Mouse (Mus musculus): ENCODE results near the gene Mrpl49. TPM values are rescaled to one million over a fixed set of nuclear protein-coding genes. Genes with fewer than 3 reads are reported as not detected.

The Mrpl49 gene
- polyA plus RNA-seq, 1 experiment from 2014 or later = 76.9 TPM

DNA sequence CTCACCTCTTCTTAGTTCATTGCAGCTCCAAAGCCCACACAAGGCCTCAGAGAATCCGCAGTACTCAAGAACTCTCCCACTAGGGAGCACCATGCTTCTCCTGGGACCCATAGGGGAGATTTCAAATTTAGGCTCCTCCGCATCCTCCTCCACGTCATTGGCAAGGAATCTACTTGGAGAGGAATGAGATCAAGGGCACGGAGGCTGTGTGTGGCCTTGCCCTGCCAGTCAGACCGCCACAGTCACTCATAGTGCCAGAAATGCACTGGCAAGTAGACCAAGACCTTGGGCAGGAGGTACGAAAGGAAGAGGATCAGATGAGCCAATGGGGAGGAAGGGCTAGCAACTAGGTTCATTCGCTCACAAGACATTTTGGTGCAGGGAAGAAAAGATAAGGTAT lies 33.7 kb downstream of the Mrpl49 start:
- Histone ChIP-seq H3K36me3 (no peaks in the 10 kb centered on the region), H3K4me3 (no peak overlapping the region), H3K4me2 (replicated peaks) (no peak overlapping the region), H3K27me3 (no peaks in the 10 kb centered on the region), H3K9me3 (no peaks in the 10 kb centered on the region), H3K9ac (no peak overlapping the region), H3K4me1 (no peaks in the 10 kb centered on the region), H3K27ac (no peak overlapping the region)
- 86% methylated on average over 7 of the region's 7 CpGs for WGBS
- ATAC-seq (ENCODE audit: low FRiP score, low read depth) = no peak

GRCm38 (mm10) chr19:6023059-6023458 lies 34.5 kb downstream of the Mrpl49 start:
- WGBS = 57% methylated on average over 8 of the region's 8 CpGs
- ATAC-seq (ENCODE audit: low FRiP score, low read depth) = no peak
- Histone ChIP-seq H3K27ac (no peak overlapping the region), H3K4me3 (no peak overlapping the region), H3K4me1 (no peaks in the 10 kb centered on the region), H3K9me3 (no peaks in the 10 kb centered on the region), H3K4me2 (replicated peaks) (no peak overlapping the region), H3K9ac (no peak overlapping the region), H3K36me3 (no peaks in the 10 kb centered on the region), H3K27me3 (no peaks in the 10 kb centered on the region)

- Histone ChIP-seq H3K27ac (no peak overlapping the region), H3K27me3 (peaks cover 23% of the 10 kb centered on the region), H3K36me3 (no peaks in the 10 kb centered on the region), H3K4me1 (peaks cover 9% of the 10 kb centered on the region), H3K4me3 (no peak overlapping the region), H3K9me3 (no peaks in the 10 kb centered on the region), H3K9ac (peak overlapping the region; percentile 31; the same call in 1 of the 2 replicates), H3K4me2 (replicated peaks) (no peak overlapping the region)
- ATAC-seq (ENCODE audit: low FRiP score, low read depth) = no peak
- WGBS = 55% methylated on average over 3 of the region's 3 CpGs
Observed at GRCm38 (mm10) chr19:6020276-6020675, 37.3 kb downstream of the Mrpl49 start.

- no peaks in the 10 kb centered on the region for H3K9me3 ChIP-seq
- 30% methylated on average over 15 of the region's 15 CpGs for WGBS
- no peak for ATAC-seq (ENCODE audit: low FRiP score, low read depth)
Observed at GRCm38 (mm10) chr19:6018142-6019089, 39.2 kb downstream of the Mrpl49 start.

DNA sequence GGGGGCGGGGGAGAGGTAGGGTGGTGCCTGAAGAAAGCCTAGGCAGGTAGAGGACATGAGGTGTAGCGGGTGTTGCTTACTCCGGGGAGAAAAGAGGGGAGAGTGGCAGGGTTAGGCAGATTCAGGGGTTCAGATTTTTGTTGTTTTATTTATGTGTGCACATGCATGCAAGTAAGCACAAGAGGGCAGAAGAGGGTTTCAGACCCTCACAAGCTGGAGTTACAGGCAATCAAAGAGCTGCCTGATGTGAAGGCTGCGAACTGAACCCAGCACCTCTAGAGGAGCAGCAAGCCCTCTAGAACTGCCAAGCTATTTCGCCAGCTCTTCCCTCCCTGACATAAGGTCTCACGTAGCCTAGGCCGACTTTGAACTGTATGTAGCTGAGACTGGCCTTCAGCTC lies 41.1 kb downstream of the Mrpl49 start:
- Histone ChIP-seq H3K36me3 (no peaks in the 10 kb centered on the region), H3K27me3 (peaks cover 34% of the 10 kb centered on the region), H3K4me2 (replicated peaks) (peak overlapping the region; percentile 86), H3K4me1 (peaks cover 16% of the 10 kb centered on the region), H3K27ac (no peak overlapping the region), H3K9me3 (no peaks in the 10 kb centered on the region), H3K9ac (no peak overlapping the region), H3K4me3 (peak overlapping the region; percentile 62; the same call in 1 of the 2 replicates)
- no peak for ATAC-seq (ENCODE audit: low FRiP score, low read depth)
- 33% methylated on average over 7 of the region's 7 CpGs for WGBS

More at GRCm38 (mm10) chr19:6018142-6019089, 39.2 kb downstream of the Mrpl49 start:
- H3K36me3 ChIP-seq = no peaks in the 10 kb centered on the region
- H3K4me3 ChIP-seq = no peak overlapping the region
- H3K4me1 ChIP-seq = peaks cover 16% of the 10 kb centered on the region
- H3K4me2 ChIP-seq (replicated peaks) = no peak overlapping the region
- no peak overlapping the region for H3K27ac ChIP-seq
- peaks cover 34% of the 10 kb centered on the region for H3K27me3 ChIP-seq
- H3K9ac ChIP-seq = no peak overlapping the region

DNA sequence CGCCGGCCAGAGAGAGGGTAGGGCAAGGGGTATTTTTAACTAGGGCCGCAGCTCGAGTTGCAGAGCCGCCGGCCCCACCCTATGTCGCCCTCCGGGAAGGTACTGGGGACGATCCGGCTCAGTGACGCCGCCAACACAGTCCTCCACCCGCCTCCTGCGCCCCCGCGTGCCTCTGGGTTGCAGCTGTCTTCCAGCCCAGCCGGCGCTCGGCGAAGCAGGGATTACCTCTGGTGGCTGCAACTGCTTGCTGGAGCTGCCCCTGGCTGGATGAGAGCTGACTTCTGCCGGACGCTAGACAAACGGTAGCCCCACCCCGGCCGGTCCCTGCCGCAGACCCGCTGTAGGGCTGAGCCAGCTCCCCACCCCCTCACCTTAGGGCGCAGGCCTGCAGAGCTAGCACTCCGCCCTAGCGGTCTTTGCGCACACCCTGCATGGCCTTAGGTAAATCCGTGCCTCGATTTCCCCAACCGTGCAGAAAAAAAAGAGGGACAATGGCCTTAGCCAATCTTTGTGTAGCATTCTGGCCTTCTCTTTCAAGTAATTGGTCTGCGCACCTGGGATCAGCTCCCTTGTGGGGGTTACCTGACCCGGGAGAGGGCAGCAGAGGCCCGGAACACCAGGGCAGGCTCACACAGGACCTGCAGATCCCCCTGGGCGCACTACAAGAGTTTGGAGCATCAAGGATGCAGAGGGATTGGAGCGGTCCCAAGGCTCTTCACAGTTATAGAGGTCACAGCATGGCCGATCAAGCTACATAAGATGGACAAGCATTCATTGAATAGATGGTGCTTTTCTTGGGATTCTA lies 41.9 kb downstream of the Mrpl49 start, which contains the start of gene Capn1:
Gene Capn1, minus strand, starts transcription at position 387 of the 805 bp plus-strand sequence.
- Histone ChIP-seq H3K27ac (peak within 1 kb of the TSS; percentile 44; the same call in 1 of the 2 replicates), H3K4me2 (replicated peaks) (peak within 1 kb of the TSS; percentile 86), H3K9ac (peak within 1 kb of the TSS; percentile 75), H3K36me3 (no peaks in the 10 kb centered on the region), H3K4me3 (peak within 1 kb of the TSS; percentile 62), H3K9me3 (no peaks in the 10 kb centered on the region), H3K4me1 (peaks cover 16% of the 10 kb centered on the region), H3K27me3 (peaks cover 34% of the 10 kb centered on the region)
- ATAC-seq (ENCODE audit: low FRiP score, low read depth) = peak; percentile 77
- 2% methylated on average over 40 of the region's 40 CpGs for WGBS

DNA sequence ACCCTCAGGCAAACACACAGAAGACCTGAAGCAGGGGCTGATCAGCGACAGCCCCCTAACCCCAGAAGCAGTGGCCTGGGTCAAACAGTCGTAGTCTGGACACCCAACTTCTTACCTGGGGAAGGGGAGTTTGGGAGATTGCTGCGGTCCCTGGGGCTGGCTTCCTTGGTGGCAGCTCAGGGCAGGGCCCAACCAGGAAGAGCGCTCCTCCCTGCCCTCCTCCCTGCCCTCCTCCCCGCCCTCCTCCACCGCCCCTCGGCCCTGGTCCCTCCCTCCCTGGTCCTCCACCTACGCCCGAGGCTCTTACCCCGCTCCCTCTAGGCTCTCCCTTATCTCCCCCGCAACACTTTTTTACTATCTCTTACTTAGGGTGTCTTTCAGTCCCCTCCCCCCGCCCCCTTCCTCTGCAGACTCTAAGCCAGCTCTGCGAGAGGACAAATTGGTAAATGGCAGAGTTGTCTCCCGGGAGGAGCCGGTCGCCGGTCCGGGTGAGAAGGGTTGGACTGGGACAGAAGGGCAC lies 42.5 kb downstream of the Mrpl49 start:
- H3K4me2 ChIP-seq (replicated peaks) = peak overlapping the region; percentile 86
- peaks cover 34% of the 10 kb centered on the region for H3K27me3 ChIP-seq
- ATAC-seq (ENCODE audit: low FRiP score, low read depth) = peak; percentile 72
- H3K27ac ChIP-seq = peak overlapping the region; percentile 44; the same call in 1 of the 2 replicates
- H3K9me3 ChIP-seq = no peaks in the 10 kb centered on the region
- H3K36me3 ChIP-seq = no peaks in the 10 kb centered on the region
- peak overlapping the region; percentile 62 for H3K4me3 ChIP-seq
- WGBS = 3% methylated on average over 17 of the region's 18 CpGs
- peak overlapping the region; percentile 75 for H3K9ac ChIP-seq
- peaks cover 16% of the 10 kb centered on the region for H3K4me1 ChIP-seq

DNA sequence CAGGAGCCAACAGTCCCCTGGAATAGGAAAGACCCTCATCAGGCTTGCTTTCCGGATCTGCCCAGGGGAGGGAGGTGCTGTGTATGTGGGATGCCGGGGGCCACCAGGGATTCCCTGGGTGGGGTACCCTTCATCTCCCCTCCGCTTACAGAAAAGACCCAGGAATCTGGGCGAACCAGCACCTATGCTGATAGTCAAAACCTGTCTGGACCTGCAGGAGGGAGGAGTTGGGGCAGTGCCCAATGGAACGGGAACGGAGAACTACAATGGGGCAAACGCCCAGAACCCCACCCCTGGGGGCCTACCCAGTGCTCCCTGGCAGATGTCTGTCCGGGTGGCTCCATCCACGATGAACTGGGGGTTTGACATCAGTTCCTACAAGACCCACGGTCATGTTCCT lies 43.9 kb downstream of the Mrpl49 start:
- no peak overlapping the region for H3K4me3 ChIP-seq
- WGBS = 89% methylated on average over 10 of the region's 10 CpGs
- no peak overlapping the region for H3K9ac ChIP-seq
- no peak for ATAC-seq (ENCODE audit: low FRiP score, low read depth)
- H3K4me1 ChIP-seq = peaks cover 16% of the 10 kb centered on the region
- peaks cover 34% of the 10 kb centered on the region for H3K27me3 ChIP-seq
- no peaks in the 10 kb centered on the region for H3K9me3 ChIP-seq
- peaks cover 3% of the 10 kb centered on the region; the same call in 1 of the 2 replicates for H3K36me3 ChIP-seq
- H3K4me2 ChIP-seq (replicated peaks) = peak overlapping the region; percentile 86; the same call in 1 of the 2 replicates
- no peak overlapping the region for H3K27ac ChIP-seq

DNA sequence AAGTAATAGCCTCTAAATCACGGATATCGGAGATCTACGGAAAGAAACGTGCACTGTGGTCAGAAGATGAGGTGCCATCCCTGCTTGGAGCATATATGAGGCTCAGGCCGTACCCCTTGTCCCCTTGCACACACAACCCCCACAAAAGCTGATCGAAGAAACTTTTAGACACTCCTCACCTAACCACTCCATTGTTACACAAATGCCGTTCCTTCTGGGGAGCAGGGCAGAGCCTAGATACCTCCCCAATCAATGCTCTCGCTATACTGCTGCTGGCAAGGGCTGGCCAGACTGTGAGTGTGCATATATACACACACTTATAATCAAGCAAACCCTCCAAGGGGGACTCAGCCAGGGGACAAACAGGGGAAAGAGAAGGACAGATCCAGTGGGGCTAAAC lies 48.4 kb downstream of the Mrpl49 start:
- Histone ChIP-seq H3K4me2 (replicated peaks) (no peak overlapping the region), H3K27me3 (peaks cover 2% of the 10 kb centered on the region; the same call in 1 of the 2 replicates), H3K27ac (no peak overlapping the region), H3K4me1 (peaks cover 13% of the 10 kb centered on the region), H3K4me3 (no peak overlapping the region), H3K36me3 (peaks cover 8% of the 10 kb centered on the region), H3K9me3 (no peaks in the 10 kb centered on the region), H3K9ac (no peak overlapping the region)
- no peak for ATAC-seq (ENCODE audit: low FRiP score, low read depth)
- WGBS = 73% methylated on average over 8 of the region's 8 CpGs

DNA sequence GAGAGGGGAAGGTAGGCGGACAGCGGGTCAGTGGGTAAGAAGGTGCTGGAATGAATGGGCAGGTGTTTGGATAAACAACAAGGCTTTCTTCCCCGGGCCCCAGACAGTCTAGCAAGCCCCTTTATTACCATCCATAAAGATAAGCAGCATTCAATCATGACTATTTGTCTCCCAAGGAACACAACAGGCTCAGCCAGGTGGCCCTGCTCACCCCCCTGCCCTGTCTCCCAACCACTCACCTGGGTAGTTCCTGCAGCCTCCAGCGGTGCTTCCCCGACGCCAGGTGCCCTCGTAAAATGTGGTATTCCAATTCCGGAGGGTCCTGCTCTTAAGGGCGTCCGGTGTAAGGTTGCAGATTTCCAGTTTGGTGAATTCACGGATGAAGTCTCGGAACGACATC lies 50.6 kb downstream of the Mrpl49 start:
- no peak for ATAC-seq (ENCODE audit: low FRiP score, low read depth)
- Histone ChIP-seq H3K4me1 (peaks cover 13% of the 10 kb centered on the region), H3K4me3 (no peak overlapping the region), H3K27ac (no peak overlapping the region; the same call in 1 of the 2 replicates), H3K9ac (0 out of 2 replicates have a peak overlapping the region, but pooled peaks have one; percentile 3), H3K36me3 (peaks cover 8% of the 10 kb centered on the region), H3K4me2 (replicated peaks) (no peak overlapping the region), H3K9me3 (no peaks in the 10 kb centered on the region), H3K27me3 (no peaks in the 10 kb centered on the region)
- WGBS = 23% methylated on average over 13 of the region's 13 CpGs

- WGBS = 53% methylated on average over 11 of the region's 11 CpGs
Observed at GRCm38 (mm10) chr19:6005541-6005940, 52.0 kb downstream of the Mrpl49 start.

More at GRCm38 (mm10) chr19:6005541-6005940, 52.0 kb downstream of the Mrpl49 start:
- Histone ChIP-seq H3K9me3 (no peaks in the 10 kb centered on the region), H3K27me3 (no peaks in the 10 kb centered on the region), H3K4me3 (no peak overlapping the region), H3K27ac (no peak overlapping the region), H3K4me2 (replicated peaks) (no peak overlapping the region), H3K4me1 (peaks cover 13% of the 10 kb centered on the region), H3K36me3 (peaks cover 8% of the 10 kb centered on the region), H3K9ac (no peak overlapping the region)
- ATAC-seq (ENCODE audit: low FRiP score, low read depth) = no peak

Data from limb, embryonic 13.5 days (tissue).